Mouse (Mus musculus) limb, embryonic 14.5 days (tissue): ENCODE results near the gene Gsg1l. TPM values are rescaled to one million over a fixed set of nuclear protein-coding genes. Genes with fewer than 3 reads are reported as not detected.

Source experiments
- ATAC-seq: fragments of 200-750 bp; cut with Nextera tagmentation; 2 replicates; pipeline ENCODE4 v1.8.0; 2017; ENCODE audit warnings: low read depth, moderate number of reproducible peaks, moderate TSS enrichment; ENCODE audit not compliant: low FRiP score
- DNase-seq: peaks from one replicate; pipeline ENCODE4 v3.0.0-alpha.2; 2015; ENCODE audit warnings: low spot score
- H3K27ac ChIP-seq: fragments of 300-500 bp; sonication (generic); replicated peaks from 2 replicates; pipeline ENCODE4 v1.5.1; 2014; ENCODE audit warnings: low read depth, mild to moderate bottlenecking, low read length, moderate library complexity, mixed read lengths
- H3K27me3 ChIP-seq: fragments of 300-500 bp; sonication (generic); 2 replicates; pipeline ENCODE4 v1.6.1; 2014; ENCODE audit warnings: low read length, mixed read lengths; ENCODE audit not compliant: control insufficient read depth, insufficient read depth
- H3K36me3 ChIP-seq: fragments of 300-500 bp; sonication (generic); 2 replicates; pipeline ENCODE4 v1.6.1; 2014; ENCODE audit warnings: mild to moderate bottlenecking, low read length, moderate library complexity, mixed read lengths; ENCODE audit not compliant: control insufficient read depth, insufficient read depth
- H3K4me1 ChIP-seq: fragments of 300-500 bp; sonication (generic); 2 replicates; pipeline ENCODE4 v1.6.1; 2014; ENCODE audit warnings: antibody characterized with exemption, low read length, mixed read lengths; ENCODE audit not compliant: control insufficient read depth, insufficient read depth
- H3K4me2 ChIP-seq: fragments of 300-500 bp; sonication (generic); replicated peaks from 2 replicates; pipeline ENCODE4 v1.6.1; 2014; ENCODE audit warnings: low read depth, mild to moderate bottlenecking, low read length, moderate library complexity; ENCODE audit not compliant: severe bottlenecking
- H3K4me3 ChIP-seq: fragments of 300-500 bp; sonication (generic); replicated peaks from 2 replicates; pipeline ENCODE4 v1.5.1; 2014; ENCODE audit warnings: low read length
- H3K9ac ChIP-seq: fragments of 300-500 bp; sonication (generic); 2 replicates; pipeline ENCODE4 v1.6.1; 2014; ENCODE audit warnings: mild to moderate bottlenecking, low read depth, low read length, moderate library complexity; ENCODE audit not compliant: severe bottlenecking
- H3K9me3 ChIP-seq: fragments of 300-500 bp; sonication (generic); 2 replicates; pipeline ENCODE4 v1.6.1; 2016; ENCODE audit warnings: low read length; ENCODE audit not compliant: control insufficient read depth
- POLR2A ChIP-seq: fragments of 200-500 bp; IDR thresholded peaks from 2 replicates; pipeline ENCODE4 v1.8.0; 2012; ENCODE audit warnings: inconsistent platforms, mild to moderate bottlenecking, moderate library complexity, borderline replicate concordance; ENCODE audit not compliant: insufficient read depth, insufficient read length; ENCODE audit errors: extremely low read depth
- WGBS: fragments of 180-500 bp; shearing (Covaris S2); extraction: QIAGEN DNeasy Blood & Tissue Kit; methylation state at CpG from one replicate; pipeline ENCODE4 v1.1.7; 2014; 5-methylcytosine and 5-hydroxymethylcytosine counted together
- polyA plus RNA-seq, 2 experiments: library from polyadenylated mRNA; depleted of rRNA in 1 of 2; stranded (reverse) in 1 of 2; unstranded in 1 of 2; fragments of >200 nt; fragmentation: Nextera tagmentation in 1 of 2; extraction: Ambion mirVana in 1 of 2; gene quantifications; 2 replicates each; pipeline versions ENCODE4 v1.2.1 to v1.2.3; 2012 to 2014

The Gsg1l gene
- polyA plus RNA-seq, 2 experiments, result 2.4 to 4.3 TPM

DNA sequence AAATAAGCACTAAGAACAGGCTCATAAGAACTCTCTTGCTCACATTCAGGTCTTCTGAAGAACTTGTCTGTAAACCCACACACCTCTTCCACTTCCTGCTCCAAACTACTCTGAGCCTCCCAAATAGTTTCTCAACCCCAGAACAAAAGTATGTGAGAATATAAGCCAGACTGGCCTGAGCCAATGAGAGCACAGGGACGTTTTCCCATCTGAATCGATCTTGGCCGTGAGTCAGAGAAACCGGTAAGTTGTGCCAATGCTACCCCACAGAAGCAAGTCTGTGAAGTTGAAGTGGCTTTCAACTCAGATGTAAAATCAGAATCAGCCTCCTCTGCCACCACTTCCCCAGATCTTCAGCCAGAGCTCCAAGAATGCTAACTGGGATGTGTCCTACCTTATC is 31.1 kb upstream of the Gsg1l start:
- 0 out of 2 replicates have a peak, but pooled peaks have one; percentile 37 for ATAC-seq
- no peaks in the 10 kb centered on the region for H3K9me3 ChIP-seq
- H3K27me3 ChIP-seq, result no peaks in the 10 kb centered on the region
- no peak overlapping the region for H3K27ac ChIP-seq
- H3K4me3 ChIP-seq, result no peak overlapping the region
- no peak for TF ChIP-seq POLR2A
- peak; percentile 37 for DNase-seq
- H3K36me3 ChIP-seq, result peaks cover 72% of the 10 kb centered on the region
- H3K4me1 ChIP-seq, result no peaks in the 10 kb centered on the region
- H3K4me2 ChIP-seq, result no peak overlapping the region
- no peak overlapping the region for H3K9ac ChIP-seq
- 70% methylated on average over 4 of the region's 4 CpGs for WGBS

DNA sequence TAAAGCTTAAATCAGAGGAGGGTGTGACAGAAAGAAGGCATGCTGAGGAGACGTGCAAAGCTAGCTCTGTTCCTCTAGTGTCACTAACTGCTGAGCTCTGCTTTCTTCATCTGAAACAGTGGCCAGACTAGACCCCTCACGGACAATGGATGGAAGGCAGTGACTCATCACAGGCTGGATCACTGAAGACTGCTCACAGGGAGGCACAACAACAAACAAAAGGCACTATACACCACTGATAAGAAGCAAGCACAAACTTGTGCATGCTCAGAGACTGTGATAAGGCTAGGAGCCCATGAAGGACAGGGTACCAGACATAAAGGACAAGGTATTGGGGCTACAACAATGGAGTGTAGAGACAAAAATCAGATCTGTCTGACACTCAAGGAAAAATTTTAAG is 29.0 kb upstream of the Gsg1l start:
- WGBS, result 88% methylated on average over 2 of the region's 2 CpGs
- no peak for ATAC-seq
- DNase-seq, result no peak
- no peak for TF ChIP-seq POLR2A
- Histone ChIP-seq H3K4me3 (no peak overlapping the region), H3K9ac (no peak overlapping the region), H3K4me1 (no peaks in the 10 kb centered on the region), H3K4me2 (no peak overlapping the region), H3K27ac (no peak overlapping the region), H3K27me3 (no peaks in the 10 kb centered on the region), H3K9me3 (no peaks in the 10 kb centered on the region), H3K36me3 (peaks cover 87% of the 10 kb centered on the region)

DNA sequence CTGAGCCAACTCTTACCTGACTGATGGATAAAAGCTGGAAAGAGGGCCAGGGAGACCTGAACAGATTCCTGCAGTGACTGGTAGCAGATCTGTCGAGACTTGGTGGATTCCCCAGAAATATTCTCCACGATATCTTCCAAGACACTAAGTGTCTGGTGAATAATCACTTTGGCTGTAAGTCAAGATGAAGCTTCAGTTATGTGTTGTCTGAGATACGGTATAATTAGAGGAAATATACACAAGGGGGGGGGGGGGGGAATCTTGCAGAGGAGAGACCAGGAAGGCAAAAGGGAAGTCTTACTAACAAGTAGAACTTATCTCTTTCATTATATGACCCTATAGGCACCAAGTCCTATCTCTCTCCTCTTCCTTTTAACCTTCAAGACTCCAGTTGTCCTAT is 27.7 kb upstream of the Gsg1l start:
- Histone ChIP-seq H3K9me3 (no peaks in the 10 kb centered on the region), H3K4me3 (no peak overlapping the region), H3K4me1 (no peaks in the 10 kb centered on the region), H3K27me3 (no peaks in the 10 kb centered on the region), H3K36me3 (peaks cover 87% of the 10 kb centered on the region), H3K27ac (no peak overlapping the region), H3K9ac (no peak overlapping the region), H3K4me2 (no peak overlapping the region)
- ATAC-seq, result no peak
- WGBS, result 92% methylated on average over 3 of the region's 3 CpGs
- TF ChIP-seq POLR2A, result no peak
- DNase-seq, result no peak

DNA sequence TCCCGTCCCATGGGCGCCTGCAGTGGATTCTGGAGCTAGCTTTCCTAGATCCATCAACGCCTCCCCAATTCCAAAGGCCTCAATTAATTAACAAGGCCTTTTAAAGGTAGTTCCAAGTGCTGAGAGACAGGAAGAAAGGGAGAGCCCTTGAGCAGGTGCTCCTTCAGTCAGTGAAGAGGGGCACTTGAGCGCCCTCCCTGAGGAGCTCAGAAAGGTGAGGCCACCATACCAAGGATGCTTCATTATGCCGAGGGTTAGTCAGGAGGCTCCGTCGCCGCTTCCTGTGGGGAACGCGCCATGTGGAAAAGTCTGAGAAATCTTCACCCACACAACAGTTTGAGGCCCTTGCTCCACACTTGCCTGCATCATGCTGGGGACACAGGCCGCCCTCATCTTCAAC is 18.2 kb upstream of the Gsg1l start:
- Histone ChIP-seq H3K27ac (no peak overlapping the region), H3K4me3 (no peak overlapping the region), H3K27me3 (no peaks in the 10 kb centered on the region), H3K36me3 (peaks cover 76% of the 10 kb centered on the region), H3K4me1 (no peaks in the 10 kb centered on the region), H3K9me3 (no peaks in the 10 kb centered on the region), H3K9ac (no peak overlapping the region), H3K4me2 (no peak overlapping the region)
- no peak for TF ChIP-seq POLR2A
- ATAC-seq (no peak), DNase-seq (no peak)
- WGBS, result 91% methylated on average over 11 of the region's 11 CpGs

DNA sequence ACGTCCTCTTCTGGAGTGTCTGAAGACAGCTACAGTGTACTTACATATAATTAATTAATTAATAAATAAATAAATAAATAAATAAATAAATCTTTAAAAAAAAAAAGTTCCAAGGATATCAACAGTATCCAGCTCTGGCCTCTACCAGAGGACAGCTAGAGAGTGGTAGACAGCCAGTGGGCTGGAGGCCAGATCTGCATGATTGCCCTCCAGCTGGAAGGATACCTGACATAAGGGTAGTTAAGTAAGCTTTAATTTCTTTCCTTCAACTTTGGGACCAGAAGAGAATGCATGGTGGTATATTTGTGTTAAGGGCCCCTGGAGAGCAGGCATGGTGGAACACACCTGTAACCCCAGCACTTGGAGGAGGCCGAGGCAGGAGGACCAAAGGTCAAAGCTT is 17.6 kb upstream of the Gsg1l start:
- Histone ChIP-seq H3K9ac (no peak overlapping the region), H3K4me3 (no peak overlapping the region), H3K36me3 (peaks cover 70% of the 10 kb centered on the region), H3K4me1 (no peaks in the 10 kb centered on the region), H3K27me3 (no peaks in the 10 kb centered on the region), H3K27ac (no peak overlapping the region), H3K9me3 (no peaks in the 10 kb centered on the region), H3K4me2 (no peak overlapping the region)
- TF ChIP-seq POLR2A, result no peak
- DNase-seq, result no peak
- 89% methylated on average over 2 of the region's 2 CpGs for WGBS
- no peak for ATAC-seq

DNA sequence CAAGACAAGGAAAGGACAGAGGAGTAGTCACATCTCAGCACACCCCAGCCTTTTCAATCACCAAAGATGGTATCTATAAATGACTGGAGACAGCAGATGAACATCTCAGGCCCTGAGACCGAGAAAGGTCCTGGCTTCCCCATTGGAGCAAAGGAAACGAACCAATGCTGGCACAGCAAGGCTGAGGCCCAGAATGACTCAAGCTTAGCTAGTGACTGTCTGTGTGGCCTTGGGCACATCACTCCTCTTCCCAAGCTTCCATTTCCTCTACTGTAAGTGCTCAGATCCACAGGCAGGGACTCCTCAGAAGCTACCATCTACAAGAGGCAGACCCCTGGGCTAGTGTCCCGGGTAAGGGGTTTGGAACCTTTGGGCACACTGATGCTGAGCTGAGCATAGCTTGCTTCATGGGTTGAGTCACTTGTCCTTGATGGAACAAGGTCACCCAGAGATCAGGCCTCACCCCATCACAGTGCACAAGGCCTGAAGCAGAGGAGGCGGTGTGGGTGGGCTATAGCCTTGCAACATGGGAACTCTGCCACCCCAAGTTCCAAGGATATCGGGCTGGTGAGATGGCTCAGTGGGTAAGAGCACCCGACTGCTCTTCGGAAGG is 17.1 kb upstream of the Gsg1l start:
- no peak for TF ChIP-seq POLR2A
- DNase-seq, result no peak
- no peak for ATAC-seq
- Histone ChIP-seq H3K27ac (no peak overlapping the region), H3K4me2 (no peak overlapping the region), H3K9me3 (no peaks in the 10 kb centered on the region), H3K4me3 (no peak overlapping the region), H3K9ac (no peak overlapping the region), H3K27me3 (no peaks in the 10 kb centered on the region), H3K36me3 (peaks cover 65% of the 10 kb centered on the region), H3K4me1 (no peaks in the 10 kb centered on the region)
- 98% methylated on average over 7 of the region's 7 CpGs for WGBS
